Mouse (Mus musculus): ENCODE measurements around the gene Dcst1. TPM values are rescaled to one million over a fixed set of nuclear protein-coding genes. Genes with fewer than 3 reads are reported as not detected.

Gene Dcst1
- polyA plus RNA-seq, 1 experiment from 2014 or later: 0.34 TPM

DNA sequence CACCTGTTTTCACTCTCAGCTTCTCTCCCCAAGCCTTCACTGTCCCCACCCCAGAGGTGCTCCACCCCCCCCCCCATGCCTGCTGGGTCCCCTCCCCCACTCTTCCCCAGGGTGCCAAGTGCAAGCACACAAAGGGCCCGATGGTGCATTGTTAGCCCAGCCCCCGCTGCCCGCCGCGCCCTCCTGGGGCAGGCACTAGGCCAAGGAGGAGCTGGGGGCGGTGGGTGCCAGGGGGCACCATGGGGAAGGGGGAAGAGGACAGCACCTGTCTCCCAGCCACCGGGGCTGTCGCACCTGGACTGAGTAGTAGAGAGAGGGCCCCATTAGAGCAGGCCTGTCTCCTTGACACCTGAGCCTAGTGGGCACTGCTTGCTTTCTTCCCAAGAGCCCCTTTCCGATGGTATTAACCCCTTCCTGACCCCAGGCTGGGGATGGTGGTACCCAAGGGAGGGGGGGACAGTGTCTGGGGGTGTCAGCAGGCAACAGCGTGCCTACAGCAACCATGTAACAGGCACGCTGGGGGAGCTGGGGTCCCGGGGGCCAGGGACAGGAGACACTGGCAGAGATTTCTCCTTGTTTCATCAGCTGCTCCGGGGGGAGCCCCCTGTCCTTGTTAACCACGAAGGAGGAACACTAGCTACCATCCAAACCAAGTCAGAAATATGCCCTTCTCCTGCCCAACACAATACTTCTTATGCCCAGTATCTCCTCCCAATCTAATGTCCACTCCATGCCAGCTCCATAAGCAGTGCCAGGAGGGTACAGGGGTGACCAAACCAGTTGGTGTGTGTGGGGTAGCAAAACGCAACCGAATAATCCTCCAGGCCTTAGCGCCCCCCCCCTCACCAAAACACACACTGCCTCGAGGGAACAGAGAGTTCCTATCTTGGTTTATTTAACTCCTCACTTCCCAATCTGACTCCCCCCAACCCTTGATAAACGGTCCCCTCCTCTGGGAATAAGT is 25.9 kb upstream of the Dcst1 start:
- Histone ChIP-seq H3K36me3 (ENCODE audit: control insufficient read depth, insufficient read depth, low read length) (no peaks in the 10 kb centered on the region), H3K9me3 (ENCODE audit: control insufficient read depth, low read length) (no peaks in the 10 kb centered on the region), H3K27ac (ENCODE audit: low read depth) (peak overlapping the region; percentile 2; the same call in 1 of the 2 replicates), H3K4me1 (replicated peaks; ENCODE audit: control insufficient read depth, insufficient read depth, low read length) (peaks cover 37% of the 10 kb centered on the region), H3K9ac (ENCODE audit: low read length) (peak overlapping the region; percentile 56), H3K4me2 (ENCODE audit: low read length) (peak overlapping the region; percentile 99), H3K27me3 (replicated peaks; ENCODE audit: control insufficient read depth, insufficient read depth, low read length) (no peaks in the 10 kb centered on the region), H3K4me3 (ENCODE audit: low read depth, low read length) (peak overlapping the region; percentile 59)
- DNase-seq (ENCODE audit: low spot score) (peak; percentile 57), ATAC-seq (replicated peaks; ENCODE audit: low FRiP score, low TSS enrichment, low read depth) (no peak)
- 11% methylated on average over 19 of the region's 19 CpGs for WGBS

DNA sequence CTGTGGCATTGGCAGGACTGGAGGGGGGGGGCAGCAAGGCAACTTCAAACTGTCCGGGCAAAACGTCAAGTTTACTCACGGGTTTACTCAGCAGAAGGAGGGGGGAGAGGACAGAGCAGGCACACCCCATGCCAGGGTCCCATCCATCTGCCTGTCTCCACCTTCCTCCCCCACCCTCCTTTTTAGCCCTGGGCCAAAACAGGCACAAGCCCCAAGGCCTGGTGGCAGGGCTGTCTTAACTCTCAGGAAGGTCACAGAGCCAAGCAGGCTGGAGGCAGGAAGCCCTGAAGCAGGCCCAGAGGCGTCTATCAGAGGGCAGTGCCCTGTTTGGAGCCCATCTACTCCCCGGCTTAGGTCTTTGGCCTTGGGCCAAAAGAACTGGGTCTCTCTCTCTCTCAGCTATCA is 25.1 kb upstream of the Dcst1 start:
- peaks cover 35% of the 10 kb centered on the region for H3K4me1 ChIP-seq (replicated peaks; ENCODE audit: control insufficient read depth, insufficient read depth, low read length)
- no peaks in the 10 kb centered on the region for H3K27me3 ChIP-seq (replicated peaks; ENCODE audit: control insufficient read depth, insufficient read depth, low read length)
- DNase-seq (ENCODE audit: low spot score): no peak
- no peak overlapping the region for H3K9ac ChIP-seq (ENCODE audit: low read length)
- peak overlapping the region; percentile 99 for H3K4me2 ChIP-seq (ENCODE audit: low read length)
- H3K36me3 ChIP-seq (ENCODE audit: control insufficient read depth, insufficient read depth, low read length): no peaks in the 10 kb centered on the region
- no peak for ATAC-seq (replicated peaks; ENCODE audit: low FRiP score, low TSS enrichment, low read depth)
- peak overlapping the region; percentile 2; the same call in 1 of the 2 replicates for H3K27ac ChIP-seq (ENCODE audit: low read depth)
- 37% methylated on average over 5 of the region's 5 CpGs for WGBS
- H3K9me3 ChIP-seq (ENCODE audit: control insufficient read depth, low read length): no peaks in the 10 kb centered on the region
- no peak overlapping the region for H3K4me3 ChIP-seq (ENCODE audit: low read depth, low read length)

DNA sequence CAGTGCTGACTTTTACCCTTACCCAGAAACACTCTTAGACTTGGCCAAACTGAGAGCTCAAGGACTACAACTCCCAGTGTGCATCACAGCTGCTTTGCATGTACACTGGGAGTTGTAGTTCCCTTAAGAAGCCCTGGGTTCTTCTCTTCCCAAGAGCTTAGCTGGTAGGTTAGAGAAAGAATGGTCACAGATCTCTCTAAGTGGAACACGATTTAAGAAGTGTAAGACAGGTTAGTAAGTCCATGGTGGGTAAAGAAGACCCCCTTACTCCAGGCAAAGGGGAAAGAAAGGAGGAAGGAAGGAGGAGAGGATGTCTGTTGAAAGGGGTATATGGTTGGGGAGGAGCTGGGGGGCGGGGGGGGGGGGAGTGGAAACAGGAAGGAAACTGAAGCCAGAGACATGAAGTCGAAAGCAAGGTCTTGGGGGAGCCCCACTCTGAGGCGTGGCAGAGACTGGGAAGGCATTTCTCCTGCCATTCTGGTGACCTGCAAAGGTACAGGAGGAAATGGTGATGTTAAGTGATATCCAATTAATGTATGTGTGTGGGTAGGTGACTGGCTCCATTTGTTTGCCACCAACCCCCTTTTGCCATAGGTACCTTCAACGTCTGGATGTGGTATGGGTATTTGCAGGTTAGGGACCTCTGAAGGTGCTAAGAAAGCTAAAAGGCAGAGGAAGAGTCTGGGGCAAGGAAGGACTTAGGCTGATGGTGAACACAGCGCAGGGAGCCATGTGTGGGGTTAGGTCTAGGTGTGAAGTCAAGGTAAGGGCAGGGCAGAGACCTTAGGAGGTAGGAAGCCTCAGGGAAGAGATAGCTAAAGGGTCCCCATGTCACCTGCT is 24.1 kb upstream of the Dcst1 start:
- WGBS: 52% methylated on average over 6 of the region's 6 CpGs
- no peak for ATAC-seq (replicated peaks; ENCODE audit: low FRiP score, low TSS enrichment, low read depth)
- H3K9me3 ChIP-seq (ENCODE audit: control insufficient read depth, low read length): no peaks in the 10 kb centered on the region
- no peaks in the 10 kb centered on the region for H3K27me3 ChIP-seq (replicated peaks; ENCODE audit: control insufficient read depth, insufficient read depth, low read length)
- no peaks in the 10 kb centered on the region for H3K36me3 ChIP-seq (ENCODE audit: control insufficient read depth, insufficient read depth, low read length)
- H3K27ac ChIP-seq (ENCODE audit: low read depth): no peak overlapping the region; the same call in 1 of the 2 replicates
- H3K4me1 ChIP-seq (replicated peaks; ENCODE audit: control insufficient read depth, insufficient read depth, low read length): peaks cover 40% of the 10 kb centered on the region
- H3K9ac ChIP-seq (ENCODE audit: low read length): no peak overlapping the region
- no peak overlapping the region for H3K4me2 ChIP-seq (ENCODE audit: low read length)
- no peak overlapping the region for H3K4me3 ChIP-seq (ENCODE audit: low read depth, low read length)
- no peak for DNase-seq (ENCODE audit: low spot score)

DNA sequence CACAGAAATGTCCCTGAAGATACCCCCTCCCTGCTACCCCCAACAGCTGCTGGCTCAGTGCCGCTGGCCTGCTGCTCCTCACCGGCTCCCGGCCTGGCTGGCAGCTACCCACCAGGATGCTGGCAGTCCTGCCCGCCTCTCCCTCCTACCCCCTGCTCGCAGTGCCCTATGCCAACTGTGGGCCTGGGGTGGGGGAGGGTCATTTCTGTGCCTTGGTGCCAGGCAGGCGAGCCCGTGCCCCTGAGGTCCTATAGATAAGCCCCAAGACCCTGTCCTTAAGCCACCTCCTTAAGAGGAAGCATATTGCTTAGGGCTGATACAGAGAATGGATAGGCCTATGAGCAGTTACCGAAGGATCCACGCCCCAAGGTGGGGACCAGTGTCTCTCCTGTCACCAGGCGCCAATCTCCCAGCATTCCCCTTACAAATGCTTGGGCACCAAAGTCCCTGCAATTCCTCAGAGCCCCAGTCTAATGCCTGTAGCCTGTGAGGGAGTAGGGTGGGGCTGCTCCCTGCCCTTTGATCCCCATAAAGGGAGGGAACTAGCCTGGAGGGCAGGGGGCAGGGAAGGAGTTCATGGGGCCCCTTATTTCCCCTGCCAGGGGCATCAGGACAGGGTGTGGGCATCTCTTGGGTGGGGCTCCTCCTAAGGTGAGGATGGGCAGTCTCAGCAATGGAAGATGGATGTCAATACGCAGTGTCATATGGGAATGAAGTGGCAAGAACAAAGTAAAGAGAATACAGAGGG is 23.3 kb upstream of the Dcst1 start:
- 67% methylated on average over 11 of the region's 11 CpGs for WGBS
- Histone ChIP-seq H3K4me3 (ENCODE audit: low read depth, low read length) (no peak overlapping the region), H3K9me3 (ENCODE audit: control insufficient read depth, low read length) (no peaks in the 10 kb centered on the region), H3K4me2 (ENCODE audit: low read length) (0 out of 2 replicates have a peak overlapping the region, but pooled peaks have one; percentile 23), H3K27me3 (replicated peaks; ENCODE audit: control insufficient read depth, insufficient read depth, low read length) (no peaks in the 10 kb centered on the region), H3K9ac (ENCODE audit: low read length) (no peak overlapping the region), H3K27ac (ENCODE audit: low read depth) (peak overlapping the region; percentile 51; the same call in 1 of the 2 replicates), H3K36me3 (ENCODE audit: control insufficient read depth, insufficient read depth, low read length) (no peaks in the 10 kb centered on the region), H3K4me1 (replicated peaks; ENCODE audit: control insufficient read depth, insufficient read depth, low read length) (peaks cover 40% of the 10 kb centered on the region)
- DNase-seq (ENCODE audit: low spot score) (peak; percentile 65), ATAC-seq (replicated peaks; ENCODE audit: low FRiP score, low TSS enrichment, low read depth) (peak; percentile 29)

DNA sequence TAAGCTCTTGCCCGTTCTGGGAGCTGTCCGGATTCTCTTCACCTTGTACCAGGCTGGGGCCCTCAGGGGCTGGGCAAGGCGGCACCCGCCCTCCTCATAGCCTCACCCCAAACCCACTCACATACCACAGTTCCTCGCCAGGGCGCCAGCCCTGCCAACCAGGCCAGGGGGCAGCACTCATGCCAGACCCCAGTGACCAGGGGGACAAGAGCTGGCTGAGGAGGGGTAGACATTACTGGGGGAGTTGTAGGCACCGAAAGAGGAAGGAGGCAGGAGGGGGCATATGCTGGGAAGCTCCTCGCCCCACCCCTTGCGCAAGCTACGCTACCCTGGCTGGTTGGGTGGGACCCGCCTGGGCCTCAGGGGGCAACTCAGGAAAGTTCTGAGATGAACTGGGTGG is 22.6 kb upstream of the Dcst1 start:
- Histone ChIP-seq H3K36me3 (ENCODE audit: control insufficient read depth, insufficient read depth, low read length) (no peaks in the 10 kb centered on the region), H3K27me3 (replicated peaks; ENCODE audit: control insufficient read depth, insufficient read depth, low read length) (no peaks in the 10 kb centered on the region), H3K4me1 (replicated peaks; ENCODE audit: control insufficient read depth, insufficient read depth, low read length) (peaks cover 40% of the 10 kb centered on the region), H3K27ac (ENCODE audit: low read depth) (no peak overlapping the region), H3K9me3 (ENCODE audit: control insufficient read depth, low read length) (no peaks in the 10 kb centered on the region), H3K4me3 (ENCODE audit: low read depth, low read length) (no peak overlapping the region), H3K4me2 (ENCODE audit: low read length) (peak overlapping the region; percentile 23; the same call in 1 of the 2 replicates), H3K9ac (ENCODE audit: low read length) (no peak overlapping the region)
- DNase-seq (ENCODE audit: low spot score) (no peak), ATAC-seq (replicated peaks; ENCODE audit: low FRiP score, low TSS enrichment, low read depth) (no peak)
- 84% methylated on average over 11 of the region's 11 CpGs for WGBS

DNA sequence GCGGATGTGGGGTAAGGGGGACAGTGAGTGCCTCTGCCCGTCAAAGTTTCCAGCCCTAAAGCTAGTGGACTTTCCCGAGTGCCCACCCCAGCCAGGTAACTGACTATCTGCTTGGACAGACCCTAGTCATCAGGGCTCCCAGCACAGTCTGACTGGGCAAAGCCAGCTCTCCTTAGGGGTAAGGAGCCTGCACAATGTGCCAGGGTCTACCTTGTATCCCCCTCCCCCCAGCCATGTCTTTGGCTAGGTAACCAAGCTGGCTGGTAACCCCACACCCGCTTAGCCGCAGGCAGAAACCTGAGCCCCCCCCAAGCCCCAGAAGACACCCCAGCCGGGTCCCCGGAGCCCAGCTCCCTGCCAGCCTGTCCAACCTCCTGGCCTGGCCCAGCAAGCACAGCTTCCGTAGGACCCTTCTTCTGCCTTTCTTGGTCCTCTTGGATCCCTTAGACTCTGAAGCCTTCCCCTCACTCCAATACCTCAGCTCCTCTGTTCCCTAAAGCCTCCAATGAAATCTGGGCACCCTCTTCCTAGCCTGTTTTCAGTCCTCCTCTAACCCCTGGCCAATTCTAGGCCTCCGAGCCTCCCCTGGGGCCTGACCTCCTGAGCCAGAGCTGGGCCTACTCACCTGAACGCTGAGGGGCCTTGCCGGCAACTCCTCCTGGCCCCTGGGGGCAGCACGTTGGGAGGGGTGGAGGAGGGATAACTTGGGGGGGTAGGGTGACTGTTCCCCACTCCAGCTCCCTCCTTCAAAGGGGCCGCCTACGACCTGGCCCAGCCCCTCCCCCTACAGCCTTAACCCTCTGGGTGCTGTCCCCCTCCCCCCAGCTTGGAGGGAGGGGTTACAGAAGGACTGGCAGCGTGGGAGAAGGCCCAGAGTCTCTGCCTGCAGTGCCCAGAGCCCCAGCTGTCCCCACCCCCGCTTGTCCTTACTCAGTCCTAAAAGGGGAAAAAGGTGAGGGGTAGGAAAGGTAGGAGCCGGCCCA is 21.7 kb upstream of the Dcst1 start:
- no peaks in the 10 kb centered on the region for H3K36me3 ChIP-seq (ENCODE audit: control insufficient read depth, insufficient read depth, low read length)
- H3K27me3 ChIP-seq (replicated peaks; ENCODE audit: control insufficient read depth, insufficient read depth, low read length): no peaks in the 10 kb centered on the region
- H3K9ac ChIP-seq (ENCODE audit: low read length): no peak overlapping the region
- 62% methylated on average over 17 of the region's 17 CpGs for WGBS
- no peak for DNase-seq (ENCODE audit: low spot score)
- peaks cover 38% of the 10 kb centered on the region for H3K4me1 ChIP-seq (replicated peaks; ENCODE audit: control insufficient read depth, insufficient read depth, low read length)
- no peak overlapping the region for H3K4me3 ChIP-seq (ENCODE audit: low read depth, low read length)
- H3K27ac ChIP-seq (ENCODE audit: low read depth): no peak overlapping the region
- H3K9me3 ChIP-seq (ENCODE audit: control insufficient read depth, low read length): no peaks in the 10 kb centered on the region
- no peak for ATAC-seq (replicated peaks; ENCODE audit: low FRiP score, low TSS enrichment, low read depth)
- H3K4me2 ChIP-seq (ENCODE audit: low read length): peak overlapping the region; percentile 23; the same call in 1 of the 2 replicates

DNA sequence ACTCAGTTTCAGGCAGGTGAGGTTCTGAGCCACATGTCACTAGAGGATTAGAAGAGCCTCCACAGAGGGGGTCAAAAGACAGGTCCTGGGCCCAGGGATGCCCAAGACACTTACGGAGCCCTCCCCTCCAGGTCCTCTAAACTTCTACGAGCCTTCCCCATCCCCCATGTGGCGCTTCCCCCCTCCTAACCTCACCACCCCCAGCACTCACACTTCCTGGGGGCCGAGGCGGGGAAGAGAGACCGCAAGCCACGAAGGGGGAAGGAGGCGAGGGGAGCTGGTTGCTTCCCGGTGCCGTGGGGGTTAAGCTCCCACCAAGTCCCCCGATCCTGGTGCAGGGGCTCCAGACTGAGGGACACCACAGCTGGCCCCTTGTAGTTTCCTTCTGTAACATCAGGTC is 20.4 kb upstream of the Dcst1 start:
- no peak overlapping the region for H3K9ac ChIP-seq (ENCODE audit: low read length)
- 42% methylated on average over 11 of the region's 11 CpGs for WGBS
- peaks cover 30% of the 10 kb centered on the region for H3K4me1 ChIP-seq (replicated peaks; ENCODE audit: control insufficient read depth, insufficient read depth, low read length)
- H3K4me3 ChIP-seq (ENCODE audit: low read depth, low read length): no peak overlapping the region
- peaks cover 2% of the 10 kb centered on the region; the same call in 1 of the 2 replicates for H3K36me3 ChIP-seq (ENCODE audit: control insufficient read depth, insufficient read depth, low read length)
- no peaks in the 10 kb centered on the region for H3K27me3 ChIP-seq (replicated peaks; ENCODE audit: control insufficient read depth, insufficient read depth, low read length)
- peak overlapping the region; percentile 3; the same call in 1 of the 2 replicates for H3K4me2 ChIP-seq (ENCODE audit: low read length)
- DNase-seq (ENCODE audit: low spot score) (no peak), ATAC-seq (replicated peaks; ENCODE audit: low FRiP score, low TSS enrichment, low read depth) (no peak)
- no peak overlapping the region for H3K27ac ChIP-seq (ENCODE audit: low read depth)
- no peaks in the 10 kb centered on the region for H3K9me3 ChIP-seq (ENCODE audit: control insufficient read depth, low read length)

Measured in intestine, embryonic 14.5 days (tissue).